Mouse (Mus musculus): ENCODE results near the gene Hnrnpf. TPM values are rescaled to one million over a fixed set of nuclear protein-coding genes. Genes with fewer than 3 reads are reported as not detected.

Hnrnpf gene
- polyA plus RNA-seq, 1 experiment from 2014 or later: 376 TPM

GRCm38 (mm10) chr6:117897800-117898199 is 2.3 kb upstream of the Hnrnpf start:
- H3K36me3 ChIP-seq: no peaks in the 10 kb centered on the region
- H3K9ac ChIP-seq (replicated peaks): no peak overlapping the region
- no peaks in the 10 kb centered on the region for H3K9me3 ChIP-seq
- no peak overlapping the region for H3K4me2 ChIP-seq (replicated peaks)
- H3K4me1 ChIP-seq: no peaks in the 10 kb centered on the region
- H3K4me3 ChIP-seq: no peak overlapping the region
- no peak overlapping the region for H3K27ac ChIP-seq (replicated peaks)
- WGBS: 87% methylated on average over 5 of the region's 5 CpGs
- no peaks in the 10 kb centered on the region for H3K27me3 ChIP-seq
- ATAC-seq (replicated peaks): no peak

DNA sequence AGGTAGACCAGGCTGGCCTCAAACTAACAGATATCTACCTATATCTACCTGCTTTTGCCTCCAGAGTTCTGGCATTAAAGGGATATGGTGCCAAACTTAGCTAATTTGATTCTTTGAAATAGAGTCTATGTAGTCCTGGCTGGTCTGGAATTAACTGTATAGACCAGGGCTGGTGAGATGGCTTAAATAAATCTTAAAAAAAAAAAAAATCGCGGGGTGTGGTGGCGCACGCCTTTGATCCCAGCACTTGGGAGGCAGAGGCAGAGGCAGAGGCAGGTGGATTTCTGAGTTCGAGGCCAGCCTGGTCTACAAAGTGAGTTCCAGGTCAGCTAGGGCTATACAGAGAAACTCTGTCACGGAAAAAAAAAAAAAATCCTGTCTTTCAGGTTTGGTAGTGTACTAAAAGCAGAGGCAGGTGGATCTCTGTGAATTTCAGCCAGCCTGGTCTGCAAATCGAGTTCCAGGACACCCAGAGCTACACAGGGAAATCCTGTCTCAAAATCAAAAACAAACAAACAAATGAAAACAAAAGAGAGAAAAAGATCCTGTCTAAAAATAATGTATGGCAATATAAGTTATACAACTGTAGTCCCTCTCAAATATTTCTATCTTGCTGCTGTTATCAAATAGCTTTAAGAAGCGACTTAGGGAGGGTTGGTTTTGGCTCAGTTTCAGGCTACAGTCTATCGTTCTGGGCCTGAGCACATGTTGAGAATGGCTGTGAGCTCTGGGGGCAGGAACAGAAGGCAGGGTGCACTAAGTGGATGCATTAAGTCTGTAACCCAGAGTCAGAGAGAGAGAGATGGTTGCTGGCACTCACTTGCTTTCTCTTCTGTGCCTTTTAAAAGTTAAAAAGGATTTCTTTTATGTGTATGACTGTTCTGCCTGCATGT is 1.6 kb downstream of the Hnrnpf start:
- no peak for ATAC-seq (replicated peaks)
- peaks cover 7% of the 10 kb centered on the region for H3K4me1 ChIP-seq
- no peak overlapping the region for H3K27ac ChIP-seq (replicated peaks)
- H3K4me3 ChIP-seq: no peak overlapping the region
- no peak overlapping the region for H3K9ac ChIP-seq (replicated peaks)
- 74% methylated on average over 9 of the region's 9 CpGs for WGBS
- H3K4me2 ChIP-seq (replicated peaks): no peak overlapping the region
- H3K36me3 ChIP-seq: no peaks in the 10 kb centered on the region
- no peaks in the 10 kb centered on the region for H3K9me3 ChIP-seq
- no peaks in the 10 kb centered on the region for H3K27me3 ChIP-seq

GRCm38 (mm10) chr6:117902556-117902955 is 2.4 kb downstream of the Hnrnpf start:
- Histone ChIP-seq H3K4me2 (replicated peaks) (no peak overlapping the region), H3K9ac (replicated peaks) (no peak overlapping the region), H3K27ac (replicated peaks) (no peak overlapping the region), H3K4me3 (no peak overlapping the region), H3K36me3 (no peaks in the 10 kb centered on the region), H3K27me3 (no peaks in the 10 kb centered on the region), H3K9me3 (no peaks in the 10 kb centered on the region), H3K4me1 (peaks cover 7% of the 10 kb centered on the region)
- WGBS: 86% methylated on average over 4 of the region's 4 CpGs
- ATAC-seq (replicated peaks): no peak

GRCm38 (mm10) chr6:117903836-117904235 is 3.7 kb downstream of the Hnrnpf start:
- no peaks in the 10 kb centered on the region for H3K27me3 ChIP-seq
- no peak for ATAC-seq (replicated peaks)
- H3K9ac ChIP-seq (replicated peaks): no peak overlapping the region
- no peaks in the 10 kb centered on the region for H3K9me3 ChIP-seq
- H3K4me3 ChIP-seq: no peak overlapping the region
- WGBS: 85% methylated on average over 3 of the region's 3 CpGs
- H3K27ac ChIP-seq (replicated peaks): no peak overlapping the region
- peaks cover 18% of the 10 kb centered on the region for H3K4me1 ChIP-seq
- H3K4me2 ChIP-seq (replicated peaks): no peak overlapping the region
- no peaks in the 10 kb centered on the region for H3K36me3 ChIP-seq

- Histone ChIP-seq H3K27me3 (no peaks in the 10 kb centered on the region), H3K9me3 (no peaks in the 10 kb centered on the region), H3K4me2 (replicated peaks) (peak overlapping the region; percentile 47), H3K27ac (replicated peaks) (peak overlapping the region; percentile 78; the same call in 1 of the 2 replicates), H3K36me3 (no peaks in the 10 kb centered on the region), H3K4me1 (peaks cover 30% of the 10 kb centered on the region), H3K4me3 (peak overlapping the region; percentile 97), H3K9ac (replicated peaks) (peak overlapping the region; percentile 63; the same call in 1 of the 2 replicates)
- no peak for ATAC-seq (replicated peaks)
- WGBS: 25% methylated on average over 4 of the region's 4 CpGs
These were observed 5.3 kb downstream of the Hnrnpf start for GRCm38 (mm10) chr6:117905260-117905930.

- Histone ChIP-seq H3K9ac (replicated peaks) (peak overlapping the region; percentile 63), H3K36me3 (no peaks in the 10 kb centered on the region), H3K27ac (replicated peaks) (peak overlapping the region; percentile 78), H3K4me2 (replicated peaks) (peak overlapping the region; percentile 47), H3K4me1 (peaks cover 30% of the 10 kb centered on the region), H3K27me3 (no peaks in the 10 kb centered on the region), H3K4me3 (peak overlapping the region; percentile 97), H3K9me3 (no peaks in the 10 kb centered on the region)
- ATAC-seq (replicated peaks): peak; percentile 39
- WGBS: under 1% methylated on average over 25 of the region's 25 CpGs
These were observed 5.9 kb downstream of the Hnrnpf start for GRCm38 (mm10) chr6:117906015-117906531.

DNA sequence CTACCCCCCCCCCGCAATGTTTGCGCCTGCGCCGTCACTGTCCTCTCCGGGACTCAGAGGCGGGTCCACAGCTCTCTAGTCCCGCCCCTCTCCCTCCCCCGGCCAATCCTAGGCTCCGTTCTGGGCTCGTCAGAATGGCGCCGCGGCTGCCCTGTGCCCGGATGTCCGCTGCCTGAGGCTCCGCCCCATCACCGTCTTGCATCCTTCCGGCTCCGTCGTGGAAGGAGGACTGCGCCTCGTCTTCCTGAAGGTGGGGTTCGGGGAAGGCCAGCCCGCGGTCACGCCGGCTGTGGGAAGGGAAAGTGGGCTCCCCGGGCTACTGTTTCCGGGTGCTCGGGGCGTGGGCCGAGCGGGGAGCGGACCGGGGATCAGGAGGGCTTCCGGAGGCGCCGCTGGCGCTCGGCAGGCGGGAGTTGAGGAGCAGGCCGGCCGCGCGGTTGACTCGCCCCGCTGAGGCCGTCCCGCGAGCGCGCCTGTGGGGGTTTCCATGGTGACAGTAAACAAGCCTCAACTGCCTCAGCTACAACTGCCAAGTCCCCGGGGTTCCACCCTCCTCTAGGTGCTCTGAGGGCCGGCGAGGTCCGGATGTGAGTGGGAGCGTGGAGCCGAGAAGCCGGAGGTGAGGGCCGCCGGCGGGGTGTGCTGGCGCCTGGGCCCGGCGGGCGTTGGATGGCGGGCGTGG is 6.6 kb downstream of the Hnrnpf start:
- H3K27me3 ChIP-seq: no peaks in the 10 kb centered on the region
- peak overlapping the region; percentile 95 for H3K27ac ChIP-seq (replicated peaks)
- H3K4me1 ChIP-seq: peaks cover 30% of the 10 kb centered on the region
- under 1% methylated on average over 62 of the region's 68 CpGs for WGBS
- H3K4me2 ChIP-seq (replicated peaks): peak overlapping the region; percentile 88
- no peaks in the 10 kb centered on the region for H3K9me3 ChIP-seq
- no peaks in the 10 kb centered on the region for H3K36me3 ChIP-seq
- H3K9ac ChIP-seq (replicated peaks): peak overlapping the region; percentile 87
- peak; percentile 99 for ATAC-seq (replicated peaks)
- H3K4me3 ChIP-seq: peak overlapping the region; percentile 97

DNA sequence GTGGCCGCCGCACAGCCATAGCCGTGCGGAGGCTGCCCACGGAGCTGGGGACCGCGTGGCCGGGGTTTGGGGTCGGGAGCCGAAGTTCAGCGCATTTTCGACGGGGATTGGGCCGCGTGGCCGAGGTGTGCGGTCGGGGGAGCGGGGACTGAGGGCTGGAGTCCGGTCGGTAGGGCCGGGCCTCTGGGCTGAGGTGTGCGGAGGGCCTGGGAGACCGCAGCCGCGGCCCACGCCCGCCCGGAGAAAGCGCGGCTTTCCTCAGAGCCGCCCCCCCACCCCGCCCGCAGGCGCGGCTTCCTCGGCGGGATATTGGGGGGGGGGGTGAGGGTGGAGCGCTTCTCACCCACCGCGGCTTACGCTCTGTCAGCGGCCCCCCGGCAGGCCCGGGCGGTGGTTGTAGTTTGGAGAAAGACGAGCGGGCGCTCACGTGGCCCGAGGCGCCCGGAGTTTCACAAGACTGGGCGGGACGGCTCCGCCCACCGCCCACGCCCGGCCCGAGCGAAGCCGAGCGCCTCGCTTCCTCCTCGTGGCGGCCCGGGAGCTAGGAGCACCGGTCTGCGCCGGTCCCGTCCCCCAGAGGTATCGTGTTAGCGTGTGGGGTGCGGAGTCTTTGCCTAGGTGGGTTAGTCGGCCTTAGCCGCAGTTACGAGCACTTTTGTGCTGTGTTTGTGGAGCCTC is 7.3 kb downstream of the Hnrnpf start:
- Histone ChIP-seq H3K4me2 (replicated peaks) (peak overlapping the region; percentile 88), H3K36me3 (no peaks in the 10 kb centered on the region), H3K27ac (replicated peaks) (peak overlapping the region; percentile 95), H3K27me3 (no peaks in the 10 kb centered on the region), H3K4me3 (peak overlapping the region; percentile 97), H3K4me1 (peaks cover 30% of the 10 kb centered on the region), H3K9me3 (no peaks in the 10 kb centered on the region), H3K9ac (replicated peaks) (peak overlapping the region; percentile 87)
- WGBS: under 1% methylated on average over 67 of the region's 77 CpGs
- peak; percentile 54 for ATAC-seq (replicated peaks)

DNA sequence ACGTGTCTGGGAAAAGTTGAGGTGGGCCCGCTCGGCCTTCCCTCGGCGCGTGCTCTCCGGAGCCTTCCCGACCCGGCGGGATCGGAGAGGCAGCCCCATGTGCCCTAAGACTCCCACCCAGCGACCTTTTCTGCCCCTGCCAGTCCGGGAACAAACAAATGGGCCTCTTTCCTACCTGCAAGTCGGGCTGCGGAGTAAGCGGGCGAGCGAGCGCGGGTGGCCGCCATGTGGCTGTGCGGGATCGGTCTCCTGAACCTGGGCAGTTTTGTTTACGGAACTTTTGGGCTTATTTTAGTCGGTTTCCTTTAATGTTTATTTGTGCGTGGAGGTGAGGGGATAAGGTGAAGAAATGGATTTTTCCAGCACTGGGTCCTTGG is 7.8 kb downstream of the Hnrnpf start:
- Histone ChIP-seq H3K4me2 (replicated peaks) (peak overlapping the region; percentile 88), H3K27ac (replicated peaks) (peak overlapping the region; percentile 95), H3K36me3 (no peaks in the 10 kb centered on the region), H3K4me1 (peaks cover 30% of the 10 kb centered on the region), H3K4me3 (peak overlapping the region; percentile 97), H3K27me3 (no peaks in the 10 kb centered on the region), H3K9me3 (no peaks in the 10 kb centered on the region), H3K9ac (replicated peaks) (peak overlapping the region; percentile 87)
- under 1% methylated on average over 26 of the region's 26 CpGs for WGBS
- ATAC-seq (replicated peaks): no peak

DNA sequence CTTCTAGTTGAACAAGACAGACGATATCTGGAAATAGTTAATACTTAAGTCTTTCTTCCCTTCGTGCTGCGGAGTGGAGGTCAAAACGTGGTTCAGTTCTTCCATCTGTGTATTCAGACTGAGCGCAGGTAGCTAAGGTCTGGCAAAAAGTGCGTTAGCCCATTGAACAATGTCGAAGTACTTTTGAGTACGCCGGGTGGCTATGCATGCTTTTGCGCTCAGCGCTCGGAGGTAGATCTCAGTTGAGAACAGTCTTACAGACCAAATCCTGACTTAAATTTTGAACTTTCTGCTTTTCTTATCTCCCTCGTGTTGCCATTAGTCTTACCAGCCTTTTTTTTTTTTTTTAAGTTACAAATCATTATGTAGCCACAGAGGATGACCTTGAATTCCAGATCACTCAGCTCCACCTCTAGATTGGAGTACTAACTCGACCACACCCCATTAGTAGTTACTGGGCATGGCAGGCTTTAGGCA is 8.3 kb downstream of the Hnrnpf start:
- H3K36me3 ChIP-seq: no peaks in the 10 kb centered on the region
- H3K27me3 ChIP-seq: no peaks in the 10 kb centered on the region
- peak overlapping the region; percentile 88 for H3K4me2 ChIP-seq (replicated peaks)
- no peak overlapping the region for H3K27ac ChIP-seq (replicated peaks)
- H3K9me3 ChIP-seq: no peaks in the 10 kb centered on the region
- no peak for ATAC-seq (replicated peaks)
- H3K4me3 ChIP-seq: peak overlapping the region; percentile 97
- under 1% methylated on average over 14 of the region's 14 CpGs for WGBS
- H3K9ac ChIP-seq (replicated peaks): peak overlapping the region; percentile 87
- H3K4me1 ChIP-seq: peaks cover 30% of the 10 kb centered on the region

DNA sequence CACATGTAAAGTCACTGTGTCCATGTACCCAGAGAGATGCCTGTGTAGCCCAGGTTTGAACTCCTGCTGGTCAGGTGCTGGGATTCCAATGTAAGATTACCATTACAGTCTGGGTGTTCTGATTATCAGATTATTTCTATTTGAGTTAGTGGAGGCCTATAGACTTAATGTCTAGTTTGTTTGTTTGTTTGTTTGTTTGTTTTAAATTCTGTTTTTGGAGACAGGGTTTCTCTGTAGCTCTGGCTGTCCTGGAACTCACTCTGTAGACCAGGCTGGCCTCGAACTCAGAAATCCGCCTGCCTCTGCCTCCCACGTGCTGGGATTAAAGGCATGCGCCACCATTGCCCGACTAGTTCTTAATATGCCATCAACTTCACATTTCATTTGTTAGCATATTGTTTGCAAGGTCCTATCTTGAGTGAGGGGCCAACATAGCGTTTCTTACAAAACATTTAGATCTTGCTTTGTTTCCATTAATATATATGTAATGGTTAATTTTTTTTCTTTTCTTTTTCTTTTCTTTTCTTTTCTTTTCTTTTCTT is 10.1 kb downstream of the Hnrnpf start:
- H3K4me2 ChIP-seq (replicated peaks): no peak overlapping the region
- peaks cover 29% of the 10 kb centered on the region for H3K4me1 ChIP-seq
- 88% methylated on average over 6 of the region's 6 CpGs for WGBS
- no peak overlapping the region for H3K9ac ChIP-seq (replicated peaks)
- no peak for ATAC-seq (replicated peaks)
- no peak overlapping the region for H3K4me3 ChIP-seq
- no peak overlapping the region for H3K27ac ChIP-seq (replicated peaks)
- no peaks in the 10 kb centered on the region for H3K27me3 ChIP-seq
- no peaks in the 10 kb centered on the region for H3K9me3 ChIP-seq
- no peaks in the 10 kb centered on the region for H3K36me3 ChIP-seq

All from forebrain, embryonic 15.5 days (tissue).